Mouse (Mus musculus): ENCODE data around the gene Rapgef4.
A peak's percentile ranks its signal among the peaks of the same experiment; 100 is the strongest.

Rapgef4 gene

DNA sequence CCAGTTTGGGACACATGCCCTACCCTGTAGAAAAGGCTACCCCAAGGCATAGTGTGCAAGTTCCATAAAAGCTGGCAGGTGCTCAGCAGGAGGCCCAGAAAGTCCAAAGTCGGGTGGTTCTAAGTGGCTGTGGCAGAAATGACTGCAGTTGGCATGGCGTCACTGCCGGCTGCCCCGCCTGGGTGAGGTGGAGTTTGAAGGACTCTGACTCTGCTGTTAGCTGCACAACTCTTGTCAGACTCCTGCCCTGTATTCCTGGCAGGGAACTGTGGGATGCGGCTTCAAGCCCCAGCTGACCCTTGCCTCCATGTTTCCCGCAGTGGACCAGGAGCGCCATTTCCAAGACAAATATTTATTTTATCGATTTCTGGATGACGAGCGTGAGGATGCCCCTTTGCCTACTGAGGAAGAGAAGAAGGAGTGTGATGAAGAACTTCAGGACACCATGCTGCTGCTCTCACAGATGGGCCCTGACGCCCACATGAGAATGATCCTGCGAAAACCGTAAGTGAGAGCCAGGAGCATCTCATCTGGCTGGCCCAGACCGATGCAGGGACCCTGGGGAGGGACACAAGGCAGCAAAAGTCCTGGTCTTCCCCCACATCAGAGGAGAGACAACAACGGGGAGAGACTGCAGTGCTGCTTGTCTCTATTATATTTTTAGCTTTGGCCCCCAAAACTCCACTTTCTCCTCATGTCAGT lies 198.7 kb downstream of the Rapgef4 start:
- no peak for DNase-seq (ENCODE audit: low spot score)

GRCm38 (mm10) chr2:72181443-72181842 lies 200.4 kb downstream of the Rapgef4 start:
- DNase-seq (ENCODE audit: low spot score): no peak

DNA sequence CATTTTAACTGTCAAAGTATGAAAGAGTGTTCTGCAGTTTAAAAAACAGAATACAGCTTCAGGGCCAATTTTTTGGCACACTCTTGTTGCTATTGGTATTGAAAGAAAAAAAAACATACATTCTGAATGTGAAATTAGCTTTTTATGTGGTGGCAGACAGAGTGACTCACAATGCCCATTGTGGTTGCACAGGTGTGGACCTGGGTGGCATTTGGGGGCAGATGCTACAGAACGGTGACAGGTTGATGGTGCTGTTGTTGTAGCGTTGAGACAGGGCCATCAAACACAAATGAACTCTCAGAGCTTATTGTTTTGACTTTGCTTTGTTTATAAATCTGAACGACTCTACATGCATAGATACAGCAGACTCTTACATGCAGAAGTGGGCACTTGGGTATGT lies 202.7 kb downstream of the Rapgef4 start:
- no peak for DNase-seq (ENCODE audit: low spot score)

DNA sequence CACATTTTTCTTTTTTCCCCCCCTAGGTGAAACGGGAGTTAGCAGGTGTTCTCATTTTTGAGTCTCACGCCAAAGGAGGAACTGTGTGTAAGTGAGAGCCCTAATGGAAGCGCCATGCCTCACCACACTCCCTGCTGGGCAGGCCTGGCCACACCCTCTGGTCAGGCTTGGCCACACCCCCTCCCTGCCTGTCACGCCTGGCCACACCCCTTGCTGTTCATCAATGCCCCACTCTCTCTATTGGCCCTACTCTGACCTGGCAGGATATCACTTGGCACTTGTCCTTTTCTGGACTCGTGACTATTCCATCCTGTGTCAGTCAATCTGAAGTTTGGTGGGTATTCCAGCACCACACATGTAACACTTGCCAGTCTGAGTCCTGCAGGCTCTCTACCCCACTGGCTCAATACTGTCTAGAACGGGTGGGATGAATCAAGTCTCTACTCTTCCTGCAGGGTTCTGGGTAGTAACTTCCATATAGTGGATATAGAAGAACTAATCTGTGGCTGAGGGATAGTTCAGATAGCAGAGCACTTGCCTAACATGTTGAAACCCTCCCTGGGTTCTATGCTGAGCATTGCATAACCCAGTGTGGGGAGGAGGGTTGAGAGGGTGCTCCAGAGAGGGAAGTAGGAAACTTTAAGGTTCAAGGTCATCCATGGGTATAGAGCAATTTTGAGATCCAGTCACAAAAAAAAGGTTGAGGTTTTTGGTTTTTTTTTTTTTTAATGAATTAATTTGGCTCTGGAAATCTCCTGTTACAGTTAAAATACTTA lies 215.3 kb downstream of the Rapgef4 start:
- DNase-seq (ENCODE audit: low spot score): peak; percentile 62

GRCm38 (mm10) chr2:72197026-72197425 lies 216.0 kb downstream of the Rapgef4 start:
- no peak for DNase-seq (ENCODE audit: low spot score)

DNA sequence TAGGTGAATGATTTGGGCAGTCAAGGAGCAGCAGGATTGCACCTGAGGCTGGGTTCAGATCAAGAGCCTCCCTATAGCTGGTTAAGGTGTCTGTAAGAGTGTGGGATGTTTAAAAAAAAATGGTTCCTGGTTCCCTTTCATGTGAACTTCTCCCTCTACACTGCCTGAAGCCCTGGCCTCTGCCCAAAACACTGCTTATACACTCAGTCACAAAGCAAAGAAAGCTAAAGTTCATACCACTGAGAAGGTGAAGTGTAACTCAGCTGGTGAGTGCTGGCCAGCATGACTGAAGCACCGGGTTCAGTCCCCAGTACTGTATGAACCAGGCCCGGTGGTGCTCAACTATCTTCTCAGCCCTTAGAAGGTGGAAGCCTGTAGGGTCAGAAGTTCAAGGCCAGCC lies 218.4 kb downstream of the Rapgef4 start:
- no peak for DNase-seq (ENCODE audit: low spot score)

DNA sequence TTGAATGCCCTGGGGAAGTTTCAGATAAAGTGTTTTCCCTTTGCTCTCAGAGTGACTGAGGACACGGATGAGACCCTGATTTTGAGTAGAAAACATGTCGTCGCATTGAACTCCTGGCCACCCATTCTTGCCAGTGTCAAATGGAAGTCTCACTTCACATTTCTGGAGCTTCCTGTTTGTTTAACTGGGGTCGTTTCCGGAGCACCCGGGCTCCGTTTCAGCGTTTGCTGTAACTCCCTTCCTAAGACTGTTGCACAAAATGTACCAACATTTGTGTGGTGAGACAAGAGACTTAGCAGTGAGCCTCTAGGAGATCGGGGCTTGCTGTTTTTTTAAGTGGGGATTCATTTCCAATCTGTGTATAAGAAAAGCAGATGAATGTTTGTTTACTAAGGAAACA lies 220.5 kb downstream of the Rapgef4 start:
- DNase-seq (ENCODE audit: low spot score): no peak

DNA sequence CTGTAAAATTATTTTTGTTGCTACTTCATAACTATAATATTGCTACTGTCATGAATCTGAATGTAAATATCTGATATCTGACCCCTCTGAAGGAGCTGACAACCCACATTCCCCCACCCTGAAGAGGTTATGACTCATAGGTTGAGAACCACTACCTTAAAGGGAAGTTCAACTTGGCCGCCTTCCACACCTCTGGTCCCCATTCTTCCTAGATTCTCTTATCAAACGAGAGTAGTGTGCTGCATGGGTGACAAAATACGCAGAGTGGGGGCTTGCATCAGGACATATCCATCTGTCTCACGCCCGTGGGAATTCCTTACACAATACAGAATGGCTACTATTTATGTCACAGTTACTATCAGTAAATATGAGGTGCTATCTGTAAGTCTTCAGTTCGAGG lies 221.2 kb downstream of the Rapgef4 start:
- no peak for DNase-seq (ENCODE audit: low spot score)

DNA sequence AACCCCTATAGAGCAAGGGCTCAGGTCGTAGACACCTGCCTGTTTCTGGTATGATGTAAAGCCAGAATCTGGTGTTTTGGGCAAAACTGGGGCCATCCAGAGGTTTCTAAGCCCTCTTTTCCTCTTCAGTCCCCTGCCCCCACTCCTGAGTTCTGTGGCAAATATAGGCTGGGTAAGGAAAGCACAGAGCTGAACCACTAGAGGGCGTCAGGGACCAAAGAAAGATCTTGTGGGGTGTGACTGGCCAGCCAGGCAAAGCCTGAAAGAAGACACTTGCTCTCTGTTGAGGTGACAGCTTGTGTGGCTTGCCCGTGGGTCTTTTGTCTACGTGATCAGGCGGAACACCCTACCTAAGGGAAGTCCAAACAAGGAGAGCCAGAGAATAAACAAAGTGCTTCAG lies 222.6 kb downstream of the Rapgef4 start:
- peak; percentile 83 for DNase-seq (ENCODE audit: low spot score)

GRCm38 (mm10) chr2:72205869-72206268 lies 224.8 kb downstream of the Rapgef4 start:
- DNase-seq (ENCODE audit: low spot score): no peak

- no peak for DNase-seq (ENCODE audit: low spot score)
Measured at GRCm38 (mm10) chr2:72206530-72207248, 225.6 kb downstream of the Rapgef4 start.

GRCm38 (mm10) chr2:72217336-72217735 lies 236.3 kb downstream of the Rapgef4 start:
- no peak for DNase-seq (ENCODE audit: low spot score)

- DNase-seq (ENCODE audit: low spot score): peak; percentile 81
Measured at GRCm38 (mm10) chr2:72219921-72220320, 238.9 kb downstream of the Rapgef4 start.

DNA sequence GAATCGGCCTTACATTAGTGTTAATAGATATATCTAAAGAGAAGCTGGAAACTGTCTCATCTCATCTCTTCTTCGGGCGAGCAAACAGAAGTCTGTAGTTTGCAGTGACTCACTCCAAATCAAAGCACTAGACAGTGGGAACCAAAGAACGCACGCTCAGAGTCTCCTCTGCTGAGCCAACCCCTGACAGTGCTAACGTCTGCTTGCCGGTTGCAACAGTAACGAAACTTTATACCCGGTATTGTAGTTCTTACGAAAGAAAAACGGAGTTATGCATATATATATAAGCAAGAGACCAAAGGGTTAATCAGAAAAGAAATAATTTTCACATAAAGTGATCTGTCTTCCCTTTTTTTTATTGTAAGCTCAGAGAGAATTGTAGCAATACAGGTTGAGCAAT lies 240.2 kb downstream of the Rapgef4 start:
- DNase-seq (ENCODE audit: low spot score): no peak

DNA sequence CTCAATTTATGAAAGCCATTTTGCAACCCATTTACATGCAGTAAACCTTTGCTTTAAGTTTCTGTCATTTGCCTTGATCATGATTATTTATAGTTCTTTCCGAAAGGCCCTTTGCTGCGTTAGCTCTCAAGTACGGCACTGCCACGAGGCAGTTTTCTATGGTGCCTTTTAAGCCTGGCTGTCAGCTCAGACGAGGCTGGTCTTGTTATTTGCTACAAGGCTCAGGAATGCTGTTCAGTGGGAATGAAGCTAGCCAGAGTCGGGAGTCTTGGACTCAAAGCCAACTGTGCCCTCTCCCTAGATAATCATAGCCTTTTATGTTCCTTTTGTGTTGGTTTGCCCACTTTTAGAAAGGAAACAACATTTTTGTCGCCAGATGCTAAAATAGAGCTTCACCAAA lies 240.7 kb downstream of the Rapgef4 start:
- DNase-seq (ENCODE audit: low spot score): no peak

- no peak for DNase-seq (ENCODE audit: low spot score)
Measured at GRCm38 (mm10) chr2:72222276-72222675, 241.2 kb downstream of the Rapgef4 start.

DNA sequence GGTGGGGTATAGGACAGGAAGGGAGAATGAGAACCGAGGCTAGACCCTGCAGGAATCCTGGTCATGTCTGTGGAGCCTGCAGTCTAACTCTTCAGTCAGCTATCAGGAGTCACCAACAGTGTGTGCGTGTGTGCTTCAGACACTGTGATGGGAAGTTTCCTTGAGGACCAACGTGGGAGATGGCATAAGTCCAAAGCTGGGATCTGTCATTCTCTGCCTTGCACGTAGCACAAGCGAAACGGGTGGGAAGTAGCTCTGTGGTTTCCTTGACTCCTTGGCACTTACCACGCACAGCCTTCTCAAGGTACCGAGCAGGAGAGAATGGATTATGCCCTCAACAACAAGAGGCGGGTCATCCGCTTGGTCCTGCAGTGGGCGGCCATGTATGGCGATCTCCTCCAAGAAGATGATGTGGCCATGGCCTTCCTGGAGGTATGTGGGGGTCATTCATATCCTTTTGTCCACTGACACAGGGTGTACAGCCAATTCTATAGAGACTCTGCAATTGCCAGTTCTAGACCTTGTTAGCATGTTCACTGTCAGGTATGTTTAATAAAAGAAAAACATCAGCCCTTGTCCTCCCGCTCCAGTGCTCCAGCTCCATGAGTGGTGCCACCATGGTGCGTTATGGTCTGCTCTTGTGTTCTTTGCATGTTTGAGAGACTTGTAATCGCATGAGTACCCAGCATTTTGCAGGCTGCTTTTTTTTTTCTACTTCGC lies 241.9 kb downstream of the Rapgef4 start:
- DNase-seq (ENCODE audit: low spot score): no peak

- no peak for DNase-seq (ENCODE audit: low spot score)
Measured at GRCm38 (mm10) chr2:72223479-72223878, 242.4 kb downstream of the Rapgef4 start.

DNA sequence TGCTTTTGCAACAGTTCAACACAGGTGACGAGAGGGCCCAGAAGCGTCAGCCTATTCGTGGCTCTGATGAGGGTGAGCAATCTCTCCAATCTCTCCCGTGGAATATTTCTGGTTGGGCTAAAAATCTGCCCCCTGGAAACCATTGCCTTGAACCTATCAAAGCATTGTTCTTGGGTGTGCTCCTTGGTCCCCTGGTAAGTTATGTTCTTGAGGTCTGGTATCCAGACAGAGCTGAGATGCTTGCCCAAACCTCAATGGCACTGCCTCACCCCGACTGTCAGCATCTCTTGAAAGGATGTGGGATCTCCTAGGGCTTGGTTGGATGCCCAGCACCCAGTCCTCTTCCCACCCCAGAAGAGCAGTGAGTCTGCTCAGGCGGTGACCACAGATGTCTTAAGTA lies 245.0 kb downstream of the Rapgef4 start:
- no peak for DNase-seq (ENCODE audit: low spot score)

DNA sequence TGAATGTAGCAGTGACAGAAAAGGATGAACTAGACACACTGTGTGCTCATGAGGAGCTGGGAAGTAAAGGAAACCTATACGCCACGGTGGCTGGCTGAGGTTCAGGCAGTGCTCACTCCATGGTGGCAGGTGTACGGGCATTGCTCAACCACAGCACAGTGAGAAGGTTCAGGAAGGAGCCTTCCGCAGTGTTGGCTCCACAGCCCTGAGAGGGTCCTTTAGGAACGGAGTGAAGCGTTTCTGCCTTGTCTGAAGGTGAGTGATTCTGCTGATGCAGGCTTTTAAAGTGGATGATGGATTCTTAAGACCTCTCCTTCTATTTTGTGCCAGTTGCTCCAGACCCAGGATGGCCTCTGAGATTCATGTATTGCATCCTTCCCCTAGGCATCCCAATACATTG lies 246.4 kb downstream of the Rapgef4 start:
- no peak for DNase-seq (ENCODE audit: low spot score)

GRCm38 (mm10) chr2:72228881-72229280 lies 247.8 kb downstream of the Rapgef4 start:
- DNase-seq (ENCODE audit: low spot score): no peak

DNA sequence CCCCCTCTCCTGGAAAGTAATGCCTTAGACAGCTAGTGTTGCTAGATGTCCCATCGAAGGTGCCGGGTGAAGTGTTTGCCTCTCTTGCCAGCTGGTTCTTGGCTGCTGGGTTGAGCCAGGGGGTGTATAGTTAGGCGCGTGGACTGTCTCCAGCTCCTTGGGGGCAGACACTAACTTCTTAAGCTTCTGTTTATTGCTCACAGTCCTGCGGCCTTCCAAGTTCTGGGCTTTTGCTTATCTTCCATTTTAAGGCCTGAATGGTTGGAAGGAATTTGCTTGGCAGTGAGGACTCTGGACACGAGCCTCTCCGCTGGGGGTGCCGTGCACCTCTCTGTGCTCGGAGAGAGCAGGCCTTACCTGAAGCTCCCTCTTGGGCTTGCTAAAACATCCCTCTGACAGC lies 249.5 kb downstream of the Rapgef4 start:
- no peak for DNase-seq (ENCODE audit: low spot score)
